Mouse (Mus musculus) liver, embryonic 12.5 days (tissue): ENCODE measurements around the gene Lrrc45. TPM values are rescaled to one million over a fixed set of nuclear protein-coding genes. Genes with fewer than 3 reads are reported as not detected.

Source experiments
- ATAC-seq: fragments of 200-750 bp; cut with Nextera tagmentation; 2 replicates; pipeline ENCODE4 v1.8.0; 2017; ENCODE audit warnings: moderate number of reproducible peaks, mild to moderate bottlenecking, moderate library complexity
- H3K27ac ChIP-seq: fragments of 300-500 bp; sonication (generic); 2 replicates; pipeline ENCODE4 v1.5.1; 2016; ENCODE audit warnings: mild to moderate bottlenecking
- H3K27me3 ChIP-seq: fragments of 300-500 bp; sonication (generic); replicated peaks from 2 replicates; pipeline ENCODE4 v1.6.1; 2016; ENCODE audit warnings: mild to moderate bottlenecking, moderate library complexity
- H3K36me3 ChIP-seq: fragments of 300-500 bp; sonication (generic); 2 replicates; pipeline ENCODE4 v1.6.1; 2016; ENCODE audit warnings: mild to moderate bottlenecking, moderate library complexity
- H3K4me1 ChIP-seq: fragments of 300-500 bp; sonication (generic); 2 replicates; pipeline ENCODE4 v1.6.1; 2016
- H3K4me2 ChIP-seq: fragments of 300-500 bp; sonication (generic); 2 replicates; pipeline ENCODE4 v1.6.1; 2016; ENCODE audit warnings: mild to moderate bottlenecking, moderate library complexity
- H3K4me3 ChIP-seq: fragments of 300-500 bp; sonication (generic); 2 replicates; pipeline ENCODE4 v1.5.1; 2016; ENCODE audit warnings: mild to moderate bottlenecking, moderate library complexity
- H3K9ac ChIP-seq: fragments of 300-500 bp; sonication (generic); 2 replicates; pipeline ENCODE4 v1.6.1; 2016; ENCODE audit warnings: mild to moderate bottlenecking, moderate library complexity
- H3K9me3 ChIP-seq: fragments of 300-500 bp; sonication (generic); replicated peaks from 2 replicates; pipeline ENCODE4 v1.6.1; 2016; ENCODE audit warnings: mild to moderate bottlenecking, moderate library complexity
- WGBS: fragments of 180-500 bp; shearing (Covaris S2); methylation state at CpG from one replicate; pipeline ENCODE4 v1.1.7; 2016; ENCODE audit not compliant: insufficient replicate concordance; 5-methylcytosine and 5-hydroxymethylcytosine counted together
- polyA plus RNA-seq: library from polyadenylated mRNA; unstranded; fragments of >200 nt; fragmentation: Nextera tagmentation; extraction: Ambion mirVana; gene quantifications from 2 replicates; pipeline ENCODE4 v1.2.1, GENCODE M21; 2016

Gene Lrrc45
- polyA plus RNA-seq, 1 experiment from 2014 or later = 23.6 TPM

DNA sequence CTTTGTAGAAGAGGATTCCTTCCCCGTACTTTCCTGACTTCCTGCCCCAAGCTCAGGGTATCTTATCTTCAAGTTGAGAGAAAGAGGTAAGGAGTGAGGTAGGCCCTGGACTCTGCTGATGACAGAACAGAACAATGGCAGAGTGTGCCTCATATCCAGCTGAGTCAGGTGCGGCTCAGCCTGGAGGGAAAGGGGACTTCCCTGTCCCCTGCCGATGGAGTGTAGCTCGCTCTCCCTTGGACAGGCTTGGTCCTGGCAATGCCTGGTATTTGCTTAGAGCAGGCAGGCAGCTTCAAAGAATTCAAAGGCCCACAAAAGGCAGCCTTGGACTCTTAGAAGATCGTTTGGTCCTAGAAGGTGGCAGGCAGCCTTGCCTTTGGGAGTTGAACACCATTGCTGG lies 7.6 kb upstream of the Lrrc45 start:
- no peak overlapping the region for H3K27ac ChIP-seq
- H3K4me2 ChIP-seq = no peak overlapping the region
- WGBS = 72% methylated on average over 5 of the region's 5 CpGs
- ATAC-seq = no peak
- peaks cover 22% of the 10 kb centered on the region for H3K4me1 ChIP-seq
- no peak overlapping the region for H3K4me3 ChIP-seq
- no peaks in the 10 kb centered on the region for H3K9me3 ChIP-seq
- H3K9ac ChIP-seq = no peak overlapping the region
- H3K27me3 ChIP-seq = no peaks in the 10 kb centered on the region
- peaks cover 63% of the 10 kb centered on the region for H3K36me3 ChIP-seq

DNA sequence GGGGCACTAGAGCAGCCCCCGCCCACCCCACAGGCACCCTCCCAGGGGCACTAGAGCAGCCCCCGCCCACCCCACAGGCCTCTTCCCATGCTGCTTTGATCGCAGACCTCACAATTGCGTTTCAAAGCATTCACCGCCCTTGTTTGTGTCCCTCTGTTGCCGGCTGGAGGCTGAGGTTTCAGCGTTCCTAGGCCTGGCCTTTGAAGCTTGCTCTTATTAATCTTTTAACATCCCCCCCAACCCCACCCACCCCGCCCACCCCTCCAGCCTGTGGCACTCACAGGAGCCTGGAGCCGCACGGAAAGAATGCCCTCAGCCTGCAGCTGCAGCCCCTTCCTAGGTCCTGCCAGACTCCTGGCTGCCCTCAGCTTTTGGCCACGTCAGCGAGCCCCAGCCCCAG lies 6.5 kb upstream of the Lrrc45 start:
- Histone ChIP-seq H3K27me3 (no peaks in the 10 kb centered on the region), H3K4me1 (peaks cover 22% of the 10 kb centered on the region), H3K4me2 (no peak overlapping the region), H3K4me3 (no peak overlapping the region), H3K27ac (no peak overlapping the region), H3K9ac (no peak overlapping the region), H3K9me3 (no peaks in the 10 kb centered on the region), H3K36me3 (peaks cover 58% of the 10 kb centered on the region)
- WGBS = 53% methylated on average over 12 of the region's 12 CpGs
- ATAC-seq = no peak

DNA sequence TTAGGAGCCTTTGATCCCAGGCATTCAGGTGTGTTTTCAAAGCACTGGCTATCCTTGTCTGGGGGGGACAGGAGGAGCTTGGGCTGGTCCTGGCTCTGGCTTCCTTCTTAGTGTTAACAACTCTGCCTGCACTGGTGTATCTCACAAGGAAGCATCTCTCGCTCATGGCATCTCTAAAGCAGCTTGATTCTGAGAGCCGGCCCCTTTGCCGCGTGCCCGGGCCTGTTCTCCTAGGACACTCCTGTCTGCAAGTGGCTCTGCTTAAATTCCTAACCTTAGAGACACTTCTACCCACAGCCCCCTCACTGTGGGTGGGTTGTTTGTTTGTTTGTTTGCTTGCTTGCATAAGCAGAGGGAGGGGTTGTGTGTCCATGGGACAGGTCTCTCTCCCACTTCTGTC lies 5.8 kb upstream of the Lrrc45 start:
- H3K27ac ChIP-seq = no peak overlapping the region
- H3K4me3 ChIP-seq = no peak overlapping the region
- H3K4me2 ChIP-seq = no peak overlapping the region
- WGBS = 69% methylated on average over 5 of the region's 5 CpGs
- H3K4me1 ChIP-seq = peaks cover 30% of the 10 kb centered on the region
- no peaks in the 10 kb centered on the region for H3K27me3 ChIP-seq
- ATAC-seq = no peak
- H3K36me3 ChIP-seq = peaks cover 53% of the 10 kb centered on the region
- no peaks in the 10 kb centered on the region for H3K9me3 ChIP-seq
- no peak overlapping the region; the same call in 1 of the 2 replicates for H3K9ac ChIP-seq

DNA sequence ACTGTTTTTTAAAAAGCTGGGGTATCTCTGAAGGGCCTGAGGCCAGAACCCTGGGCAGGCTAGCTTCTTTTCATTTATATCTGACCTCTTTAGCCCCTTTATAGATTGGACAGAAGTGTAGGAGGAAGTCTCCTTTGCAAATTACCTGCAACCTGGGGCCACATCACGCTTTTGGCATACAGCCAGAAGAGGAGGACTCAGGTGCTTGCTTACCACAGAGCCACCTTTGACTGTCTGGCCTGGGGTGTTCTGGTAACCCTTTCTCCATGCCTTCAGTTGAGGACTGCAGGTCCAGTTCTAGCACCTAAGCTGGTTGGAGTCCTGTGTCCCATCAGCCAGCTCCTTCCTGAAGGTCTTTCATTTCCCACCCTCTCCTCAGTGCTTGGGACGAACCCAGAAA lies 4.2 kb upstream of the Lrrc45 start:
- Histone ChIP-seq H3K9ac (no peak overlapping the region), H3K4me3 (no peak overlapping the region), H3K9me3 (no peaks in the 10 kb centered on the region), H3K27me3 (no peaks in the 10 kb centered on the region), H3K4me1 (peaks cover 40% of the 10 kb centered on the region), H3K36me3 (peaks cover 44% of the 10 kb centered on the region), H3K4me2 (no peak overlapping the region), H3K27ac (no peak overlapping the region)
- no peak for ATAC-seq
- WGBS = 68% methylated on average over 2 of the region's 2 CpGs

DNA sequence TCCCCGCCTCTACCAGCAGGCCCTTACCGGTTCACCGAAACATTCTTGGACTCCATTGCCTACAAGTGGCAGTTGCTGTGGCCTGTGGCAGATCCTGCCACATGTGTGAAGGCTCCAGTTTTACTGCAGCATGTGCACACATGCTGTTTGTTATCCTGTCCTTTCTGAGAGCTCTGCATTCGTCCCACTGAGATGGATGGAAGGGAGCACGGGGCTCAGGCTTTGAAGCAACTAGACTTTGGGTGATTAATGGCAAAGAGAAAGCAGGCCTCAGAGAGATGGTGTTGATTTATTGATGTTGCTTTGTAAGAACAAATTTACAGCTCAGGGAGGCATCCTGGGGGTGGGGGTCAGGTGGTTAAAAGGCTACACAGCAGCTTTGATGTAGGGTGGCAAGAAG lies 3.1 kb upstream of the Lrrc45 start:
- Histone ChIP-seq H3K9me3 (no peaks in the 10 kb centered on the region), H3K27me3 (no peaks in the 10 kb centered on the region), H3K4me1 (peaks cover 39% of the 10 kb centered on the region), H3K9ac (no peak overlapping the region), H3K27ac (no peak overlapping the region), H3K4me2 (no peak overlapping the region), H3K4me3 (no peak overlapping the region), H3K36me3 (peaks cover 53% of the 10 kb centered on the region)
- ATAC-seq = no peak
- WGBS = 79% methylated on average over 5 of the region's 5 CpGs

DNA sequence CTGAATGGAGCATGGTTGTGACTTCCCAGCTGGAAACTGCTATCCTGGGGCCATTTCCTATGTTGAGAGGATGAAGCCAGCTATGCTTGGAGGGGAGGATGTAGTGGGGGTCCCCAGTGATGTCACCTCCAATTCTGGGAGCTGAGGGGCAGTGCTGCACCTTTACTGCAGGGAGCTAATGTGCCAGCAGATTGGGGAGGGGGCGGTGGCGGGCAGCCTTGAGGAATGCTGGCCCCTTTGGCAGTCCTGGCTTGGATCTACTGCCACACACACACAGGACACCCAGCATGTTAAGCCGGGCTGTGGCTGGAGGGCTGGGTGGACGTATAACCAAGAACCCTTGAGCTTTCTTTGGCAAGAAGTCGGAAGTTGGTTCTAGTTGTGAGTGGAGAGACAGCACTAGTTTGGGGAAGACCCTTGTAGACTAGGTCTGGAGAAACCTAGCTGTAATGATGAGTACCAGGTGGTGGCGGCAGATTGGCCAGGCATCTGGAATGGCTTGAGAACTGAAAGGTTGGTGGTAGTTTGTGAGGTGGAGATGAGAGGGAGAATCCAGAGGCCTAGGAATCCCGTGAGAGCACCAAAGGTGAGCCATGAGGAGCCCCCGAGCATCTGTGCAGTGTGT lies 1.6 kb upstream of the Lrrc45 start:
- 60% methylated on average over 8 of the region's 8 CpGs for WGBS
- Histone ChIP-seq H3K27me3 (no peaks in the 10 kb centered on the region), H3K36me3 (peaks cover 56% of the 10 kb centered on the region), H3K4me1 (peaks cover 29% of the 10 kb centered on the region), H3K9me3 (no peaks in the 10 kb centered on the region), H3K4me3 (peak overlapping the region; percentile 75; the same call in 1 of the 2 replicates), H3K27ac (no peak overlapping the region), H3K4me2 (peak overlapping the region; percentile 99), H3K9ac (peak overlapping the region; percentile 83; the same call in 1 of the 2 replicates)
- no peak for ATAC-seq

DNA sequence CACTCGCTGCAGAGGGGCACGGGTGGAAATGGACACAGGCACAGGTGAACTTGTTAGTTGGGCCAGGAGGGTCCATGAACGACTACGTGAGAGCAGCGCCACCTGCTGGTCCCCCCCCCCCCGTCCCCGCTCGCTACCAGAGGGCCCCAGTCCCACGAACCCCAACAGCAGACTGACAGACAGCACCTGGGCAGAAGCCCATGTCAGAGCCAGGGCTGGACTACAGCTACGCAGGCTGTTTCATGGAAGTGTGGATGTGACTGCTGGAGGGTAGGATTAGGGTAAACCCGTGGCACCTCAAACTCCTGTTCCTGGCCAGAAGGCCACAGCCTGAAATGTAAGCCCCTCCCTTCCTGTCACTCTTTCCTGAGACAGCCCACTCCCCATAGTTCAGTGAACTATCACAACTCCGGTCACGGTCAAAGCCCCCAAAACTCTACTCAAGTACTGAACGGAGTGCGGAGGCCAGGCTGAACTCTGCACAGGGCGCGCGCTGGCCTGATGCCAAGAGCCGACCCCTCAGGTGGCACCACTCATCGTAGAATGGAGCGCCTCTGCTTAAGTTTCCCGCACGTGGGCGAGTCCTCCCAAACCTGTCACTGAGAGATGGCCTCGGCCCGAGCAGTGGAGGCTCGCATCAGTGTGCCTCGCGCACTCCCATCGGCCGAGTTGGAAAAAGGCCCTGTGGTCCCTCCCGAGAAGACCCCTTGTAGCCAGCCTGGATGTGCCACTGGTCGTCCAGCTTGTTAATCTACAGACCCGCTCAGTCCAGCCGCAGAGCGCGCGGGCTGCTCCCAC lies 755 bp upstream of the Lrrc45 start:
- Histone ChIP-seq H3K4me3 (peak overlapping the region; percentile 75), H3K27ac (peak overlapping the region; percentile 77), H3K27me3 (no peaks in the 10 kb centered on the region), H3K36me3 (peaks cover 65% of the 10 kb centered on the region), H3K9me3 (no peaks in the 10 kb centered on the region), H3K4me2 (peak overlapping the region; percentile 99), H3K9ac (peak overlapping the region; percentile 83), H3K4me1 (peaks cover 25% of the 10 kb centered on the region)
- peak; percentile 27 for ATAC-seq
- under 1% methylated on average over 38 of the region's 38 CpGs for WGBS

DNA sequence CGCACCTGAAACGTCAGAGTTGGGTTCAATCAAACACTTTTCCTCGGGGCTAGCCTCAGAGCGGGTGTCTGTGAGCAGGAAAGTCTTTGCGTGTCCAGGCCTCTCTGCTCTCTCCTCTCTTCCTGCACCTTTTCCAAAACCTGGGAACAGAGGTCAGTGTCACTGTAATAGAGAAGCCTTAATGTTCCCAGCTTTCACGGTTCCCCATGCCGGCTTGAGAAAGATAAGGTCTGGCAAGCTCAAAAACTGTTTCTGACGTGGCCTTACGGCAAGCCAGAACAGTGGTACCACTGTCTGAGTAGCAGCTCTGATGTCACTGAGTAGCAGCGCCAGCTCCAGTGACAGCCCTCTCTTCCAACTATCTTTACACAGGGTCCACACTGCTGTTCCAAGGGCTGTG lies 821 bp downstream of the Lrrc45 start:
- no peak for ATAC-seq
- H3K27ac ChIP-seq = peak overlapping the region; percentile 49; the same call in 1 of the 2 replicates
- H3K4me1 ChIP-seq = peaks cover 25% of the 10 kb centered on the region
- H3K36me3 ChIP-seq = peaks cover 68% of the 10 kb centered on the region
- H3K4me2 ChIP-seq = peak overlapping the region; percentile 99
- H3K9me3 ChIP-seq = no peaks in the 10 kb centered on the region
- 36% methylated on average over 10 of the region's 10 CpGs for WGBS
- no peaks in the 10 kb centered on the region for H3K27me3 ChIP-seq
- peak overlapping the region; percentile 73 for H3K9ac ChIP-seq
- H3K4me3 ChIP-seq = peak overlapping the region; percentile 75

DNA sequence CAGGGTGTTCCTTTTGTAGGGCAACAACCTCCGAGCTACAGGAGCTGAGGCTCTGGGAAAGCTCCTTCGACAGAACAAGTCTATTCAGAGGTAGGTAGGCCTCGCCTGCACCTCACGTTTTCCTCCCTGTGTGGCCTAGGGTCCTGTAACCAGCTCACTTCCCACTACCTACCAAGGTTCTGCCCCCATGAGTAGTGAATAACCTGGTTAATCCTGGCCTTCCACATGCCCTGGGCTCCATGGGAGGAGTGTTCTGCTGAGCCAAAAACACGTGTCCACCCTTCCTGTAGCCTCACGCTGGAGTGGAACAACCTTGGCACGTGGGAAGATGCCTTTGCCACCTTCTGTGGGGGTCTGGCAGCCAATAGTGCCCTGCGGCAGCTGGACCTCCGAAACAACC lies 1.4 kb downstream of the Lrrc45 start:
- Histone ChIP-seq H3K36me3 (peaks cover 68% of the 10 kb centered on the region), H3K9me3 (no peaks in the 10 kb centered on the region), H3K27ac (no peak overlapping the region), H3K4me2 (peak overlapping the region; percentile 99), H3K9ac (peak overlapping the region; percentile 73; the same call in 1 of the 2 replicates), H3K4me1 (peaks cover 25% of the 10 kb centered on the region), H3K4me3 (peak overlapping the region; percentile 75; the same call in 1 of the 2 replicates), H3K27me3 (peaks cover 5% of the 10 kb centered on the region)
- no peak for ATAC-seq
- WGBS = 82% methylated on average over 9 of the region's 9 CpGs

DNA sequence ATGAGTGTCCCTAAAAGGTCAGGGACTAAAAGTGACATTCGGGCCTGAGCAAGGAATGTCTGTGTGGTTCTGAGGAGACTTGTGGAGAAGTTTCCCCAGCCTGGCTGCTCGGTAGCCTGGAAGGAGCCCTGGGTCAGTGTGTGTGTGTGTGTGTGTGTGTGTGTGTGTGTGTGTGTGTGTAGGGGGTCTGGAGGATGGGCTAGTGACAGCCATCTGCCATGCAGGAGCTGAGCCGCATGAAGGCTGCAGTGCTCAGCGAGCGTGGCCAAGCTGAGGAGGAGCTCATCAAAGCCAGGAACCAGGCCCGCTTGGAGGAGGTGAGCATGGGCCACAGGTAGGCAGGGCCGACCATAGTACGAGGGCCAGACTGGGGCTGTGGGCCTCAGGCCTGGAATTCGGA lies 5.5 kb downstream of the Lrrc45 start:
- WGBS = 86% methylated on average over 9 of the region's 9 CpGs
- Histone ChIP-seq H3K4me3 (no peak overlapping the region), H3K4me1 (peaks cover 28% of the 10 kb centered on the region), H3K4me2 (no peak overlapping the region), H3K9ac (no peak overlapping the region), H3K9me3 (no peaks in the 10 kb centered on the region), H3K27me3 (peaks cover 42% of the 10 kb centered on the region), H3K36me3 (peaks cover 53% of the 10 kb centered on the region), H3K27ac (no peak overlapping the region)
- ATAC-seq = no peak

DNA sequence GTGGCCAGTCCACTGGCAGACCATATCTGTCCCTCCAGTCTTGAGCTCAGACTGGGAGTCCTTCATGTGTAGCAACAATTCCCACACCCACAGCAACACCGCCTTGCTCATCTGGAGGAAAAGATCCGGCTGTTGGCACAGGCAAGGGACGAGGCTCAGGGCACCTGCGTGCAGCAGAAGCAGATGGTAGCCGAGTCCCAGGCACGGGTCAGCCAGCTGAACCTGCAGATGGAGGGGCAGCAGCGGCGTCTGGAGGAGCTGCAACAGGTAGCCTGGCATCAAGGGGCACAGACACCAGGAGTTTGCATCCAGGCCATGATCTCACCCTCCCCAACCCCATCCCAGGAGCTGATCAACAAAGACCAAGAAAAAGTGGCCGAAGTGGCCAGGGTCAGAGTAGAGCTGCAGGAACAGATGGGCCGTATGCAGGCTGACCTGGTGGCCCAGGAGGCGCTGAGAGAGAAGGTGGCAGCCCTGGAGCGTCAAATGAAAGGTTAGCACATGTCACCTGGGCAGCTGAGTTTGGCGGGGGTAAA lies 6.2 kb downstream of the Lrrc45 start:
- WGBS = 86% methylated on average over 13 of the region's 13 CpGs
- Histone ChIP-seq H3K4me3 (no peak overlapping the region), H3K36me3 (peaks cover 51% of the 10 kb centered on the region), H3K9ac (no peak overlapping the region), H3K4me2 (no peak overlapping the region), H3K4me1 (peaks cover 21% of the 10 kb centered on the region), H3K27me3 (peaks cover 42% of the 10 kb centered on the region), H3K9me3 (no peaks in the 10 kb centered on the region), H3K27ac (no peak overlapping the region)
- ATAC-seq = no peak

DNA sequence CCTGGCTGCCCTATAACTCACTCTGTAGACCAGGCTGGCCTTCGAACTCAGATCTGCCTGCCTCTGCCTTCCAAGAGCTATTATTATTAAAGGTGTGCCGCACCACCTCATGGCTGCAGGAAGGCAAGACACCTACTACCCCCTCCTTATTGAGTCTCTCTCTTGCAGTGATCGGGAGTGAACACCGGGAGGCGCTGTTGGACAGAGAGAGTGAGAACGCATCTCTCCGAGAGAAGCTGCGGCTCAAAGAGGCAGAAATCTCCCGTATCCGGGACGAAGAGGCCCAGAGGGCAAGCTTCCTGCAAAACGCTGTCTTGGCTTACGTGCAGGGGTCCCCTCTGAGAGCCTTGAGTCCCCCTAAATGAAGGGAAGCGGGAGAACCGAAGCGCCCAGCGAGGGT lies 6.7 kb downstream of the Lrrc45 start:
- peaks cover 17% of the 10 kb centered on the region for H3K4me1 ChIP-seq
- 9% methylated on average over 17 of the region's 17 CpGs for WGBS
- no peaks in the 10 kb centered on the region for H3K9me3 ChIP-seq
- H3K9ac ChIP-seq = peak overlapping the region; percentile 10; the same call in 1 of the 2 replicates
- H3K27me3 ChIP-seq = peaks cover 46% of the 10 kb centered on the region
- peaks cover 47% of the 10 kb centered on the region for H3K36me3 ChIP-seq
- no peak overlapping the region for H3K27ac ChIP-seq
- H3K4me3 ChIP-seq = no peak overlapping the region
- ATAC-seq = peak; percentile 19; the same call in 1 of the 2 replicates
- H3K4me2 ChIP-seq = peak overlapping the region; percentile 80
